Mouse (Mus musculus) spleen, adult 2 months (tissue): ENCODE data around the gene Gtpbp2.

ENCODE experiments used
- CTCF ChIP-seq: fragments of 200-500 bp; IDR thresholded peaks from 2 replicates; pipeline ENCODE4 v1.5.1; 2011; ENCODE audit warnings: mild to moderate bottlenecking, inconsistent platforms; ENCODE audit not compliant: insufficient read depth, insufficient read length, insufficient replicate concordance; ENCODE audit errors: extremely low read depth
- POLR2A ChIP-seq: fragments of 200-500 bp; IDR thresholded peaks from 2 replicates; pipeline ENCODE4 v1.6.1; 2011; ENCODE audit warnings: low read depth, low read length, inconsistent platforms

DNA sequence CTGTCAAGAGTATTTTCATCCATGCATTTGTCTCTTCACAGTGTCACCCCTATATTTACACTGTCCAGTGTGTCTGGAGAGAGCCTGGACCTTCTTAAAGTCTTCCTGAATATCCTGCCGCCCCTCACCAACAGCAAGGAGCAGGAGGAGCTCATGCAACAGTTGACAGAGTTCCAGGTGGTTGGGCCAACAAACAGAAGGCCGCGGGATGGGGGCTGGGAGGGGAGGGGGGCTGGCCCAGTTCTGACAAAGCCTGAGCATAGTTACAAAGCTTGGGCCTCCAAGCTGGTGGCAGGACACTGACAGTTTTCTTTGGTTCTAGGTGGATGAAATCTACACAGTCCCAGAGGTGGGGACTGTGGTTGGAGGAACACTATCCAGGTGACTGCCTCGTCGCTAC is 5.4 kb downstream of the Gtpbp2 start:
- TF ChIP-seq POLR2A (no peak), CTCF (no peak)
